In genomic region chr15:102369972-102370371, GRCm38 (mm10) we compare ENCODE assay signal across 16 mouse cellular contexts. TPM values are rescaled to one million over a fixed set of nuclear protein-coding genes. Genes with fewer than 3 reads are reported as not detected.
A peak's percentile ranks its signal among the peaks of the same experiment; 100 is the strongest.
DNase-seq lines count a peak whose midpoint lies in the region; ATAC-seq and TF ChIP-seq lines count a peak whose summit lies in the region.
"Had no signal": no experiment of that assay in that cellular context is flagged by ENCODE, and none has a peak within 500 bp of the region (broad histone marks: within the 10 kb centered on the region; RNA-seq: fewer than 3 reads in every experiment).

No protein-coding gene starts in this region.

- TF ChIP-seq CTCF in lung, embryonic 14.5 days (IDR thresholded peaks at IDR 0.05; ENCODE audit: low read depth), result no peak

- H3K4me2 ChIP-seq in heart, embryonic 12.5 days, result peak overlapping the region; percentile 53
- H3K4me2 ChIP-seq in lung, embryonic 14.5 days, result peak overlapping the region; percentile 44
- H3K4me2 ChIP-seq in embryonic facial prominence, embryonic 14.5 days (ENCODE audit: low read depth, low read length), result peak overlapping the region; percentile 39
- H3K4me2 ChIP-seq in stomach, embryonic 15.5 days, result peak overlapping the region; percentile 35; the same call in 1 of the 2 replicates

- peak overlapping the region; percentile 13; the same call in 1 of the 2 replicates for H3K4me3 ChIP-seq in heart, embryonic 12.5 days
- H3K4me3 ChIP-seq in lung, embryonic 14.5 days (ENCODE audit: low read depth, low read length), result no peak overlapping the region
- peak overlapping the region; percentile 8; the same call in 1 of the 2 replicates for H3K4me3 ChIP-seq in embryonic facial prominence, embryonic 14.5 days (ENCODE audit: low read depth, low read length)
- H3K4me3 ChIP-seq in stomach, embryonic 15.5 days (replicated peaks), result no peak overlapping the region

- no peak for DNase-seq in heart, postnatal 25 days (ENCODE audit: low spot score)
- no peak for DNase-seq in lung, embryonic 14.5 days
- DNase-seq in lung, postnatal 36 days, result no peak
- DNase-seq in embryonic facial prominence, embryonic 14.5 days (ENCODE audit: low spot score), result no peak
- DNase-seq in spleen, postnatal 14 days (ENCODE audit: low spot score in 2 of 2), result no peak
- DNase-seq in kidney, postnatal 36 days, result no peak
- DNase-seq: adrenal gland, postnatal 14 days; forebrain, postnatal 0 days; kidney, postnatal 10 days; lung, adult 2 months; spleen, adult 18-20 months; thymus, postnatal 36 days had no signal

- H3K27me3 ChIP-seq in heart, embryonic 12.5 days (replicated peaks), result peaks cover 57% of the 10 kb centered on the region
- H3K27me3 ChIP-seq in lung, embryonic 14.5 days (ENCODE audit: insufficient read depth, low read length), result peaks cover 3% of the 10 kb centered on the region; the same call in 1 of the 2 replicates
- H3K27me3 ChIP-seq in embryonic facial prominence, embryonic 14.5 days (replicated peaks; ENCODE audit: control insufficient read depth, insufficient read depth, low read length), result 0 out of 2 replicates have a peak, but pooled peaks cover 5% of the 10 kb centered on the region
- H3K27me3 ChIP-seq in stomach, embryonic 15.5 days (replicated peaks), result 0 out of 2 replicates have a peak, but pooled peaks cover 3% of the 10 kb centered on the region

- no peak overlapping the region for H3K9ac ChIP-seq in heart, embryonic 12.5 days
- no peak overlapping the region for H3K9ac ChIP-seq in lung, embryonic 14.5 days
- peak overlapping the region; percentile 34 for H3K9ac ChIP-seq in embryonic facial prominence, embryonic 14.5 days (ENCODE audit: low read depth, low read length)
- H3K9ac ChIP-seq in stomach, embryonic 15.5 days, result no peak overlapping the region
- H3K9ac ChIP-seq: forebrain, postnatal 0 days had no signal

- peaks cover 28% of the 10 kb centered on the region for H3K4me1 ChIP-seq in heart, embryonic 12.5 days (replicated peaks)
- peaks cover 3% of the 10 kb centered on the region; the same call in 1 of the 2 replicates for H3K4me1 ChIP-seq in lung, embryonic 14.5 days (ENCODE audit: insufficient read depth)
- H3K4me1 ChIP-seq in embryonic facial prominence, embryonic 14.5 days (ENCODE audit: control insufficient read depth, insufficient read depth, low read length), result peaks cover 17% of the 10 kb centered on the region
- peaks cover 21% of the 10 kb centered on the region for H3K4me1 ChIP-seq in stomach, embryonic 15.5 days

- intact Hi-C loops in heart, postnatal 25 days (cut with DNase I), result no loop called here

- WGBS in heart, embryonic 12.5 days, result 11% methylated on average over 13 of the region's 13 CpGs
- WGBS in lung, embryonic 14.5 days, result 20% methylated on average over 13 of the region's 13 CpGs
- 8% methylated on average over 12 of the region's 13 CpGs for WGBS in embryonic facial prominence, embryonic 14.5 days
- WGBS in stomach, embryonic 15.5 days, result 14% methylated on average over 13 of the region's 13 CpGs

- no peaks in the 10 kb centered on the region for H3K36me3 ChIP-seq in heart, embryonic 12.5 days
- no peaks in the 10 kb centered on the region for H3K36me3 ChIP-seq in lung, embryonic 14.5 days (ENCODE audit: insufficient read depth)
- no peaks in the 10 kb centered on the region for H3K36me3 ChIP-seq in embryonic facial prominence, embryonic 14.5 days (ENCODE audit: control insufficient read depth, insufficient read depth, low read length)
- no peaks in the 10 kb centered on the region for H3K36me3 ChIP-seq in stomach, embryonic 15.5 days

- no peak for ATAC-seq in heart, embryonic 12.5 days (ENCODE audit: insufficient number of reproducible peaks, low FRiP score)
- ATAC-seq in lung, embryonic 14.5 days (ENCODE audit: insufficient read depth), result no peak
- ATAC-seq in embryonic facial prominence, embryonic 14.5 days (ENCODE audit: low read depth), result no peak
- ATAC-seq in stomach, embryonic 15.5 days (ENCODE audit: insufficient read depth, low FRiP score, low read depth), result no peak
- ATAC-seq: forebrain, postnatal 0 days; midbrain, embryonic 16.5 days had no signal

- H3K27ac ChIP-seq in heart, embryonic 12.5 days (ENCODE audit: poor library complexity, severe bottlenecking), result no peak overlapping the region
- H3K27ac ChIP-seq in lung, embryonic 14.5 days (ENCODE audit: low read depth), result peak overlapping the region; percentile 6; the same call in 1 of the 2 replicates
- peak overlapping the region; percentile 46 for H3K27ac ChIP-seq in embryonic facial prominence, embryonic 14.5 days (replicated peaks; ENCODE audit: low read depth, low read length)
- peak overlapping the region; percentile 3; the same call in 1 of the 2 replicates for H3K27ac ChIP-seq in stomach, embryonic 15.5 days

- no peaks in the 10 kb centered on the region for H3K9me3 ChIP-seq in heart, embryonic 12.5 days (replicated peaks)
- no peaks in the 10 kb centered on the region for H3K9me3 ChIP-seq in lung, embryonic 14.5 days (ENCODE audit: low read depth, low read length)
- no peaks in the 10 kb centered on the region for H3K9me3 ChIP-seq in embryonic facial prominence, embryonic 14.5 days (ENCODE audit: control insufficient read depth, low read length)
- H3K9me3 ChIP-seq in stomach, embryonic 15.5 days, result no peaks in the 10 kb centered on the region

RNA-seq across cellular contexts. Expression of gene Sp7, which starts 3.0 kb away (rescaled TPM):
- 0.34 and 0.58 TPM in 2 replicates for polyA plus RNA-seq in heart, embryonic 12.5 days (2016; fragmentation: Nextera tagmentation; extraction: Ambion mirVana)
- not detected for total RNA-seq in heart, postnatal 25 days (2021)
- 0.55 and 0.64 TPM in 2 replicates for polyA plus RNA-seq in lung, embryonic 14.5 days (2014; fragmentation: Nextera tagmentation; extraction: Ambion mirVana)
- 31.2 and 45.0 TPM in 2 replicates for polyA plus RNA-seq in embryonic facial prominence, embryonic 14.5 days (2014; fragmentation: Nextera tagmentation; extraction: Ambion mirVana)
- 1.0 and 1.1 TPM in 2 replicates for polyA plus RNA-seq in stomach, embryonic 15.5 days (2015; fragmentation: Nextera tagmentation; extraction: Ambion mirVana)
- total RNA-seq: adrenal gland, postnatal 14 days; common myeloid progenitor, adult 5-6 weeks had no signal

RNA-seq across cellular contexts. Expression of gene Aaas, which starts 19.4 kb away (rescaled TPM):
- 53.8 and 55.8 TPM in 2 replicates for polyA plus RNA-seq in heart, embryonic 12.5 days (2016; fragmentation: Nextera tagmentation; extraction: Ambion mirVana)
- 10 to 100 TPM; 10.2 to 11.2 TPM for total RNA-seq in heart, postnatal 25 days (2021)
- 99.1 and 103 TPM in 2 replicates for polyA plus RNA-seq in lung, embryonic 14.5 days (2014; fragmentation: Nextera tagmentation; extraction: Ambion mirVana)
- 52.5 and 60.5 TPM in 2 replicates for polyA plus RNA-seq in embryonic facial prominence, embryonic 14.5 days (2014; fragmentation: Nextera tagmentation; extraction: Ambion mirVana)
- polyA plus RNA-seq in stomach, embryonic 15.5 days (2015; fragmentation: Nextera tagmentation; extraction: Ambion mirVana), result 55.9 and 67.0 TPM in 2 replicates

RNA-seq across cellular contexts. Expression of gene Sp1, which starts 36.0 kb away (rescaled TPM):
- polyA plus RNA-seq in heart, embryonic 12.5 days (2016; fragmentation: Nextera tagmentation; extraction: Ambion mirVana), result 6.9 and 7.3 TPM in 2 replicates
- 10 to 100 TPM; 42.7 to 44.4 TPM for total RNA-seq in heart, postnatal 25 days (2021)
- polyA plus RNA-seq in lung, embryonic 14.5 days (2014; fragmentation: Nextera tagmentation; extraction: Ambion mirVana), result 15.3 and 16.1 TPM in 2 replicates
- polyA plus RNA-seq in embryonic facial prominence, embryonic 14.5 days (2014; fragmentation: Nextera tagmentation; extraction: Ambion mirVana), result 15.5 and 16.5 TPM in 2 replicates
- polyA plus RNA-seq in stomach, embryonic 15.5 days (2015; fragmentation: Nextera tagmentation; extraction: Ambion mirVana), result 9.6 and 9.7 TPM in 2 replicates

RNA-seq across cellular contexts. Expression of gene Myg1, which starts 38.5 kb away (rescaled TPM):
- polyA plus RNA-seq in heart, embryonic 12.5 days (2016; fragmentation: Nextera tagmentation; extraction: Ambion mirVana), result 58.8 and 60.7 TPM in 2 replicates
- total RNA-seq in heart, postnatal 25 days (2021), result 10 to 100 TPM; 21.3 to 23.1 TPM
- polyA plus RNA-seq in lung, embryonic 14.5 days (2014; fragmentation: Nextera tagmentation; extraction: Ambion mirVana), result 111 and 113 TPM in 2 replicates
- polyA plus RNA-seq in embryonic facial prominence, embryonic 14.5 days (2014; fragmentation: Nextera tagmentation; extraction: Ambion mirVana), result 79.0 and 83.2 TPM in 2 replicates
- 83.5 and 85.5 TPM in 2 replicates for polyA plus RNA-seq in stomach, embryonic 15.5 days (2015; fragmentation: Nextera tagmentation; extraction: Ambion mirVana)

RNA-seq across cellular contexts. Expression of gene Pfdn5, which starts 44.1 kb away (rescaled TPM):
- polyA plus RNA-seq in heart, embryonic 12.5 days (2016; fragmentation: Nextera tagmentation; extraction: Ambion mirVana), result 267 and 273 TPM in 2 replicates
- 100 to 1,000 TPM; 284 to 288 TPM for total RNA-seq in heart, postnatal 25 days (2021)
- polyA plus RNA-seq in lung, embryonic 14.5 days (2014; fragmentation: Nextera tagmentation; extraction: Ambion mirVana), result 477 and 511 TPM in 2 replicates
- polyA plus RNA-seq in embryonic facial prominence, embryonic 14.5 days (2014; fragmentation: Nextera tagmentation; extraction: Ambion mirVana), result 466 and 478 TPM in 2 replicates
- polyA plus RNA-seq in stomach, embryonic 15.5 days (2015; fragmentation: Nextera tagmentation; extraction: Ambion mirVana), result 322 TPM in 2 replicates

Comparison
In these comparisons a context has a peak if more than half of its experiments do, and no peak if none do; other contexts are left out.
1. H3K4me3 ChIP-seq: peak in heart, embryonic 12.5 days (single experiment) and embryonic facial prominence, embryonic 14.5 days (single experiment); none in lung, embryonic 14.5 days (single experiment) and stomach, embryonic 15.5 days (single experiment).
2. RNA of gene Sp7, which starts 3.0 kb away (polyA plus RNA-seq): 31.2 to 45.0 TPM in embryonic facial prominence, embryonic 14.5 days; 1.0 to 1.1 TPM in stomach, embryonic 15.5 days, 0.55 to 0.64 TPM in lung, embryonic 14.5 days and 0.34 to 0.58 TPM in heart, embryonic 12.5 days; every median in the first group is over 10 times any median in the second.
3. Peak in every context shown above with its lines, with median percentiles within 50 percentile points of each other: H3K4me2 ChIP-seq.